Mouse (Mus musculus) urinary bladder, postnatal 25 days (tissue): Measurements from ENCODE around the gene Olfr1184.
"Not testable (repeated sequence)": the region's sequence is repeated elsewhere in the genome, so short reads cannot be mapped to it uniquely, and the experiment has no call there.

Experiments
- DNase-seq: peaks from one replicate; pipeline ENCODE4 v3.0.0; 2022; ENCODE audit warnings: low spot score

Gene Olfr1184

DNA sequence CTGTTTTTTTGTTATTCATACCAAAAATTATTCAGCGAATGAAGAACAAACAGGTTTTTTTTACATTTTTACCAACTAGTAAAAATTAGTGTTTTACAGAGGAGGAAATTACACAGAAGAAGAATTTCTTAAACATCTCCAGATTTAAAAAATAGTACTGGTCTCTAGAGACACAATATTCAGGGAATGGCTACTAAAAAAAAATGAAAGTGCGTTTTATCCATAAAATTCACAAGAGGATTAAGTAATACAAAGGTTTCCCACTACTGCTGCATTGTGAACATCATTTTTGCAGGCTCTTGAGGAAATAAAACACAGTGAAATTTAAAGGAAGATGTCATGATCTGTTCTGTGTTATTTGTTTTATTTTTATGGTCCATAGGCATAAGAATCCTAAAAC lies at the start of gene Olfr1184:
TSS of gene Olfr1184 (plus strand) at position 301 of the 400 bp plus-strand sequence.
- no peak for DNase-seq

DNA sequence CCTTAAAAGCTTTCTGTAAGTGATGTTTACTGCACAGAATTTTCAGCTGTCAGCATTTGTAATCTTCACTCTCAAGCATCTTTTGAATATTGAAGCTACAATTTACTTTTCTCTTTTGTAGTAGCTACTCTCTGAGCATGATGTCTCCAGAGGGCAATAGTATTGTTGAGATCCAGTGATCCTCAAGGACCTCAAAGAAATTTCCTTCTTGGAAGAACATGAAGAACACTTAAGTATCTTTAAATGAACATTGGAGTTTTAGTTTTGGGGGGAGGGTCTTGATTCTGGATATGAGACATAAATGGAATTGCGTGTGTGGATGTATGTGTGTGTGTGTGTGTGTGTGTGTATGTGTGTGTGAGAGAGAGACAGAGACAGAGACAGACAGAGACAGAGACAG lies 34.4 kb upstream of the Olfr1184 start, which contains the start of gene Gm13757:
TSS of gene Gm13757 (minus strand) at position 101 of the 400 bp plus-strand sequence.
- no peak for DNase-seq

DNA sequence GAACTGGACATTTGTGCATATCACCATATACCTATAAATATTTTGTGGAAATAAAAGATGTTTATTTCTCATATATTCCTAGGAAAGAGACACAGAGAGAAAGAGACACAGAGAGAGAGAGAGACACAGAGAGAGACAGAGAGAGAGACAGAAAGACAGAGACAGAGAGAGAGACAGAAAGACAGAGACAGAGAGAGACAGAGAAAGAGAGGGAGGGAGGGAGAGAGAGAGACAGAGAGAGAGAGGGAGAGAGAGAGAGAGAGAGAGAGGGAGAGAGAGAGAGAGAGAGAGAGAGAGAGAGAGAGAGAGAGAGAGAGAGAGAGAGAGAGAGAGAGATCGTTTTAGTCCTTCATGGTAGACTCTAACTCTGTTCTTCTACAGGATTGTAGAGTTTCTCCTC lies 28.8 kb upstream of the Olfr1184 start, which contains the start of gene Olfr1183:
TSS of gene Olfr1183 (plus strand) at position 301 of the 400 bp plus-strand sequence.
- DNase-seq = not testable (repeated sequence)

DNA sequence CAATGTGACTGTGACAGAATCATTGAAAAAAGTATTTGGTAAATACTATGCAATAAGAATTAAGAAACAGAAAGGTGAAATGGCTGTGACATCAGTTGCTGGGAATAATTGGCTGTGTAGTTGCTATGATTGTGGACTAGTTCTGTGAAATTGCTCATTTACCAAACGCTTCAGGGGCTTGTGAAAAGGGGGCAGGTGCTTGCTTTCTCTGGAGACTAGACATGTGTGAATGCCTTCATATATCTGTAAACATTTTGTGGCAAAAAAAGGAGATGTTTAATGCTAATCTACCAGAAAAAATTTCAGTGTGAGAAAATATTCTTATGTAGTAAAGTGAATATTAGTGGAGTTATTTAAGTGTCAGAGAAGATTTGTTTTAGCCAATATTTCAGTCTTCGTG lies 9.6 kb downstream of the Olfr1184 start, which contains the start of gene Olfr1185-ps1:
TSS of gene Olfr1185-ps1 (plus strand) at position 301 of the 400 bp plus-strand sequence.
- no peak for DNase-seq

DNA sequence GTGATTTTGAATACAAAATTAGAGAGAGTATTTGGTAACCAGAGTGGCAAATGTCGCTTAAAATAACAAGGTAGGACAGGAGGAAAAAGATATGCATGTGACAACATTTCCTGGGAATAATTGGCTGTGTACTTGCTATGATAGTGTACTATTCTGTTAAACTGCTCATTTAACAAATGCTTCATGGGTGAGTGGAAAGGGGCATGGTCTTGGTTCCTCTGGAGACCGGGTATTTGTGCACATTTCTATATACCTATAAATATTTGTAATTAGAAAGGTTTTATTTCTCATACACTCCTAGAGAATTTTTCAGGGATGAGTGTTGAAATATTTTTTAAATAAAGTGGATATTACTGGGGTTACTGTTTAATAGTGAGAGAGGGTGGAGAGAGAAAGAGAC lies 34.9 kb downstream of the Olfr1184 start, which contains the start of gene Olfr1186:
TSS of gene Olfr1186 (plus strand) at position 301 of the 400 bp plus-strand sequence.
- DNase-seq = no peak

DNA sequence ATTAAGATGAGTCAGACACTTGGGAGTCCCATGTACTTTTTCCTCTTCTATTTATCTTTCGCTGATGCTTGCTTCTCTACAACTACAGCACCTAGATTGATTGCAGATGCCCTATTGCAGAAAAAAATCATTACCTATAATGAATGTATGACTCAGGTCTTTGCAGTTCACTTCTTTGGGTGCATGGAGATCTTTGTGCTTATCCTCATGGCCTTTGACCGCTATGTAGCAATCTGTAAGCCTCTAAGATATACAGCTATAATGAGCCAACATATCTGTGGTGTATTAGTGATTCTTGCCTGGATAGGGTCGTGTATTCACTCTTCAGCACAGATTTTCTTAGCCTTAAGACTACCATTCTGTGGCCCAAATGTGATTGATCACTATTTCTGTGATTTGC lies 42.3 kb downstream of the Olfr1184 start:
- DNase-seq = no peak
